Mouse (Mus musculus) olfactory bulb, adult 2 months (tissue): Measurements from ENCODE around the gene Drc1. TPM values are rescaled to one million over a fixed set of nuclear protein-coding genes. Genes with fewer than 3 reads are reported as not detected.
A peak's percentile ranks its signal among the peaks of the same experiment; 100 is the strongest.

Experiments used
- H3K27ac ChIP-seq: fragments of 200-500 bp; 2 replicates; pipeline ENCODE4 v1.5.1; 2012; ENCODE audit warnings: low read depth, low read length; ENCODE audit not compliant: insufficient read depth
- H3K4me1 ChIP-seq: fragments of 200-500 bp; 2 replicates; pipeline ENCODE4 v1.6.1; 2012; ENCODE audit warnings: low read length; ENCODE audit not compliant: control insufficient read depth, insufficient read depth
- H3K4me3 ChIP-seq: fragments of 200-500 bp; 2 replicates; pipeline ENCODE4 v1.5.1; 2012; ENCODE audit warnings: mild to moderate bottlenecking, low read depth, low read length, moderate library complexity; ENCODE audit not compliant: insufficient read depth
- CTCF ChIP-seq: fragments of 200-500 bp; IDR thresholded peaks from 2 replicates; pipeline ENCODE4 v1.5.1; 2012; ENCODE audit warnings: low read depth, mild to moderate bottlenecking, low read length, moderate library complexity; ENCODE audit not compliant: insufficient read depth
- POLR2A ChIP-seq: fragments of 200-500 bp; IDR thresholded peaks from 2 replicates; pipeline ENCODE4 v1.6.1; 2012; ENCODE audit warnings: mild to moderate bottlenecking, low read depth, low read length, moderate library complexity; ENCODE audit not compliant: insufficient read depth
- WGBS: fragments of 180-500 bp; shearing (Covaris S2); methylation state at CpG from one replicate; pipeline ENCODE4 v1.1.7; 2018; 5-methylcytosine and 5-hydroxymethylcytosine counted together
- polyA plus RNA-seq: library from polyadenylated mRNA; stranded (reverse); fragments of >200 nt; gene quantifications from 2 replicates; pipeline ENCODE4 v1.2.4, GENCODE M21; 2012; ENCODE audit warnings: low replicate concordance; ENCODE audit not compliant: missing spikeins, insufficient read depth, insufficient read length

The Drc1 gene
- polyA plus RNA-seq, result not detected in 2 replicates

DNA sequence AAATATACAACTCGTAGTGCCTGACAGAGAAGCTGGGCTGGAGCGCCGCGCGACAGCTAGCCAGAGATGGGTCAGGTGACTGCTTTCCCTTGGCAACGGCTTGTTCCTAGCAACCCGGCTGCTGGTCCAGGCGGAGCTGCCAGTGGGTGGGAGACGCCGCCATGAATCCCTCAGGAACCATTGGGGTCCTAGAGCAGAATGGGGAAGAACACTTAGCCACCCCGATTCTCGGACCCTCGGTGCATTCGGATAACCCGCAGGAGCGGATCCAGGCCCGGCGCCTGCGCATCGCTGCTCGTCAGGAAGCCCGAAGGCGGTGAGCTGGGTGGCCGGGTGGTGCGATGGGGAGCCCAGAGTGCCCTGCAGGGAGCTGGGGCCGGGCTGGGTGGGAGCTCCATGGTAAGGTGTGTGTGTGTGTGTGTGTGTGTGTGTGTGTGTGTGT, at the start of gene Drc1:
Gene Drc1, plus strand, starts transcription at position 98 of the 442 bp plus-strand sequence.
- Histone ChIP-seq H3K4me1 (0 out of 2 replicates have a peak, but pooled peaks cover 2% of the 10 kb centered on the region), H3K27ac (no peak within 1 kb of the TSS), H3K4me3 (peak within 1 kb of the TSS; percentile 57)
- WGBS, result 1% methylated on average over 26 of the region's 26 CpGs
- TF ChIP-seq POLR2A (0 out of 2 replicates have a peak, but pooled peaks have one; percentile 23), CTCF (no peak)

DNA sequence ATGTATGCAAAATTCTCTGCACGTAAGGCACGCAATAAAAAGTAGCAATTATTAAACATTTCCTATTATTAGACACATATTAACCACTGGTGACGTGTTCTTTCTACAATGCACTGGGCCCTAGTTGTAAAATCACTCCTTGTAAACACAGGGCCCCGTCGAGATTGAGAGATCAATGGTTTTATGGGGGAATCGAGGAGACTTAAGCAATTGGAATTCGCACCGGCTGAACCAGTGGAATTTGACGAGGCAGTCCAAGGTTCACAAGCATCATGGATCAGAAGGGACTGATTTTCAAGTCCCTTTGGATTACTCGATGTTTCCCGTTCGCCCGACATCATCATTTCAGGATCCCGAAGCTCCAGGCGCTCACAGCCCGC, 49.3 kb upstream of the Drc1 start:
- H3K4me1 ChIP-seq, result 0 out of 2 replicates have a peak, but pooled peaks cover 2% of the 10 kb centered on the region
- 6% methylated on average over 16 of the region's 16 CpGs for WGBS
- TF ChIP-seq POLR2A, result no peak
- no peak for TF ChIP-seq CTCF
- H3K4me3 ChIP-seq, result peak overlapping the region; percentile 98
- peak overlapping the region; percentile 67 for H3K27ac ChIP-seq

DNA sequence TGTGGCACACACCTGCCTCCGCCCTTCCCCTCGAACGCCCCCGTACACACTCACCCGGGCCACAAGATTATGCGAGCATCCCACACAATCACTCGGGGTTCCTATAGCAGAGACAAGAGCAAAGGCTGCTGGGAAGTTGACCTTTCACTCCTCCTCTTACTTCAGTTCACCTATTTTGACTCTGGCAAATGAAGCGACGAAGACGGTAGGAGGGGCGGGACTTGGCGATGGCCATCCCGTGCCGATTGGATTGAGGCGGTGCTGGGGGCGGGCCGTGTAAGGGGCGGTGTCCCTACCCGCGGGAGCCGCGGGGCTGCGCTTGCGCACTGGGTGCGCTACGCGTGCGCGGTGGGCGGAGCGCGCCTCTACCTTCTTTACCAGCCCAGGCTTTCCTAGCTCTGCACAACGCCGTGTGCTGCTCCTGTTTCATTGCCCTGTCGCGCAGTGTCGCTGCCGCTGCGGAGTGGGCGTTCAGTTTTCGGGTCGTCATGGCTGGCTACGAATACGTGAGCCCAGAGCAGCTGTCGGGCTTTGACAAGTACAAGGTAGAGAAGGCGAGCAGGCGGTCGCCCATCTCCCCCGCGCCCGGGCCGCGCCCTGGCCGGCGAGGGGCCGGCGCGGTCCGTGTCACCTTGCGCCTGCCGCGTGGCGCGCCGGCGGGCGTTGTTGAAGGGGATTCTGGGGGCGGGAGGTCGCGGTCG, 48.8 kb upstream of the Drc1 start, which contains the start of gene Selenoi:
Gene Selenoi, plus strand, starts transcription at position 311 of the 701 bp plus-strand sequence.
- TF ChIP-seq CTCF, result no peak
- peak; percentile 68; the same call in 1 of the 2 replicates for TF ChIP-seq POLR2A
- under 1% methylated on average over 71 of the region's 71 CpGs for WGBS
- Histone ChIP-seq H3K4me3 (peak within 1 kb of the TSS; percentile 98), H3K4me1 (0 out of 2 replicates have a peak, but pooled peaks cover 2% of the 10 kb centered on the region), H3K27ac (peak within 1 kb of the TSS; percentile 88)

GRCm38 (mm10) chr5:30233042-30233441, 48.1 kb upstream of the Drc1 start:
- H3K4me1 ChIP-seq, result 0 out of 2 replicates have a peak, but pooled peaks cover 2% of the 10 kb centered on the region
- peak overlapping the region; percentile 98 for H3K4me3 ChIP-seq
- WGBS, result under 1% methylated on average over 15 of the region's 15 CpGs
- H3K27ac ChIP-seq, result peak overlapping the region; percentile 88; the same call in 1 of the 2 replicates
- no peak for TF ChIP-seq CTCF
- TF ChIP-seq POLR2A, result no peak

GRCm38 (mm10) chr5:30233979-30234378, 47.2 kb upstream of the Drc1 start:
- Histone ChIP-seq H3K4me1 (0 out of 2 replicates have a peak, but pooled peaks cover 2% of the 10 kb centered on the region), H3K4me3 (no peak overlapping the region), H3K27ac (no peak overlapping the region)
- 51% methylated on average over 8 of the region's 8 CpGs for WGBS
- TF ChIP-seq POLR2A (no peak), CTCF (no peak)

- TF ChIP-seq CTCF, result no peak
- no peak for TF ChIP-seq POLR2A
- H3K4me1 ChIP-seq, result 0 out of 2 replicates have a peak, but pooled peaks cover 2% of the 10 kb centered on the region
- WGBS, result 93% methylated on average over 2 of the region's 2 CpGs
Measured at GRCm38 (mm10) chr5:30235641-30236126, 45.5 kb upstream of the Drc1 start.

DNA sequence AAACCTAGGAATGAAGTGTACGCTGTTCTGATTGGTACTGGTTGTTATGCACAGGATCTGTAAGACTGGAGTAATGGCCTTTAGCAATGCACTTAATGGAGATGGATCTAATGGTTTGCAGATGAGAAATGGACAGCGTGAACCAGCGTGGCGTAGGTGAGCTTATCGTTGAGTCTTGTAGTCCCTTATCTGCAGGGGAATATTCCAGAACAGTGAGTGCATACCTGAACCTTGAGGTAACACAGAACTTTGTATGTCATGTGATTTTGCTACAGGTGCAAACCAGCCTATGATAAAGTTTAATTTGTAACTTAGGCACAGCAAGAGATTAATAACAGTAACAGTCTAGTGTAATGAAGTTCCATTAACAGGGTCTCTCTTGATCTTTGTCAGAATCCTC, 42.7 kb upstream of the Drc1 start:
- no peak overlapping the region for H3K4me3 ChIP-seq
- H3K4me1 ChIP-seq, result 0 out of 2 replicates have a peak, but pooled peaks cover 2% of the 10 kb centered on the region
- no peak overlapping the region for H3K27ac ChIP-seq
- no peak for TF ChIP-seq POLR2A
- no peak for TF ChIP-seq CTCF
- WGBS, result 98% methylated on average over 5 of the region's 5 CpGs

More at GRCm38 (mm10) chr5:30235641-30236126, 45.5 kb upstream of the Drc1 start:
- H3K27ac ChIP-seq, result no peak overlapping the region
- H3K4me3 ChIP-seq, result no peak overlapping the region

DNA sequence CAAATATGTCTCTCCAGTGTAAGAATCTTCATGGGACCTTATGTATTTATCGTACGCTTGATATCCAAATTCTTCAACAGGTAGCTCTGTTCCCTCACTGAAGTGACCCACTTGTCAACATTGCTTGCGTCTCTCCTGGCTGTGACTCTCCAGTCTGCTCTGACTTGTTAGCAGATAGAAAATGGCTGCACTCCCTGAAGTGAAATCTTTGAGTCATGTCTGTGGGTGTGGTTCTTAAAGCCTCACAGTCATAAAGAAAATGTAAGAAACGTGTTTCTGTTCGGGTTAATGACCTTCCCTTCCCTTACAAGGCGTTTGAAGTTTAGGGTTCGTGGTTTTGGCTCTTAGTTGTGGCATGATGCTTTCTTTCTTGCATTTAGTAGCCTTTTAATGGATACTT, 40.6 kb upstream of the Drc1 start:
- no peak overlapping the region for H3K4me3 ChIP-seq
- TF ChIP-seq POLR2A, result no peak
- no peak for TF ChIP-seq CTCF
- H3K4me1 ChIP-seq, result peaks cover 2% of the 10 kb centered on the region; the same call in 1 of the 2 replicates
- H3K27ac ChIP-seq, result no peak overlapping the region
- 85% methylated on average over 7 of the region's 7 CpGs for WGBS

GRCm38 (mm10) chr5:30242410-30242809, 38.8 kb upstream of the Drc1 start:
- no peak overlapping the region for H3K27ac ChIP-seq
- 56% methylated on average over 1 of the region's 1 CpGs for WGBS
- no peak for TF ChIP-seq POLR2A
- no peak for TF ChIP-seq CTCF
- no peak overlapping the region for H3K4me3 ChIP-seq
- H3K4me1 ChIP-seq, result peaks cover 2% of the 10 kb centered on the region; the same call in 1 of the 2 replicates
